Mouse (Mus musculus): ENCODE results near the gene Lmo4. TPM values are rescaled to one million over a fixed set of nuclear protein-coding genes. Genes with fewer than 3 reads are reported as not detected.

Gene Lmo4
- polyA plus RNA-seq (2016; fragmentation: Nextera tagmentation; extraction: Ambion mirVana) = 41.1 and 46.5 TPM in 2 replicates

- WGBS = under 1% methylated on average over 75 of the region's 76 CpGs
- H3K27ac ChIP-seq = peak within 1 kb of the TSS; percentile 99
- H3K9me3 ChIP-seq = no peaks in the 10 kb centered on the region
- DNase-seq (ENCODE audit: low spot score) = peak; percentile 82
- peaks cover 19% of the 10 kb centered on the region; the same call in 1 of the 2 replicates for H3K36me3 ChIP-seq
- H3K4me1 ChIP-seq (replicated peaks) = peaks cover 34% of the 10 kb centered on the region
- H3K4me3 ChIP-seq = peak within 1 kb of the TSS; percentile 89
- H3K27me3 ChIP-seq (ENCODE audit: insufficient read depth, poor library complexity, severe bottlenecking) = peaks cover 13% of the 10 kb centered on the region
Measured at GRCm38 (mm10) chr3:144204413-144205311, at the start of gene Lmo4. Lmo4 (minus strand) TSS chr3:144205220.

GRCm38 (mm10) chr3:144254281-144254680 lies 49.3 kb upstream of the Lmo4 start:
- no peaks in the 10 kb centered on the region for H3K9me3 ChIP-seq
- H3K4me3 ChIP-seq = no peak overlapping the region
- H3K27me3 ChIP-seq (ENCODE audit: insufficient read depth, poor library complexity, severe bottlenecking) = no peaks in the 10 kb centered on the region
- no peak overlapping the region for H3K27ac ChIP-seq
- DNase-seq (ENCODE audit: low spot score) = no peak
- H3K36me3 ChIP-seq = no peaks in the 10 kb centered on the region
- WGBS = 88% methylated on average over 5 of the region's 5 CpGs
- H3K4me1 ChIP-seq (replicated peaks) = peaks cover 11% of the 10 kb centered on the region

GRCm38 (mm10) chr3:144253018-144253417 lies 48.0 kb upstream of the Lmo4 start:
- no peak for DNase-seq (ENCODE audit: low spot score)
- no peak overlapping the region for H3K4me3 ChIP-seq
- no peaks in the 10 kb centered on the region for H3K9me3 ChIP-seq
- H3K4me1 ChIP-seq (replicated peaks) = peaks cover 7% of the 10 kb centered on the region
- no peak overlapping the region for H3K27ac ChIP-seq
- WGBS = 79% methylated on average over 6 of the region's 6 CpGs
- H3K36me3 ChIP-seq = no peaks in the 10 kb centered on the region
- no peaks in the 10 kb centered on the region for H3K27me3 ChIP-seq (ENCODE audit: insufficient read depth, poor library complexity, severe bottlenecking)

GRCm38 (mm10) chr3:144252109-144252508 lies 47.1 kb upstream of the Lmo4 start:
- no peak for DNase-seq (ENCODE audit: low spot score)
- 88% methylated on average over 4 of the region's 4 CpGs for WGBS
- no peaks in the 10 kb centered on the region for H3K4me1 ChIP-seq (replicated peaks)

GRCm38 (mm10) chr3:144242025-144242673 lies 37.1 kb upstream of the Lmo4 start:
- Histone ChIP-seq H3K27ac (no peak overlapping the region), H3K9me3 (no peaks in the 10 kb centered on the region), H3K27me3 (ENCODE audit: insufficient read depth, poor library complexity, severe bottlenecking) (0 out of 2 replicates have a peak, but pooled peaks cover 3% of the 10 kb centered on the region), H3K4me1 (replicated peaks) (no peaks in the 10 kb centered on the region), H3K4me3 (no peak overlapping the region), H3K36me3 (no peaks in the 10 kb centered on the region)
- peak; percentile 70 for DNase-seq (ENCODE audit: low spot score)
- 26% methylated on average over 15 of the region's 15 CpGs for WGBS

More at GRCm38 (mm10) chr3:144252109-144252508, 47.1 kb upstream of the Lmo4 start:
- Histone ChIP-seq H3K27me3 (ENCODE audit: insufficient read depth, poor library complexity, severe bottlenecking) (no peaks in the 10 kb centered on the region), H3K27ac (no peak overlapping the region), H3K36me3 (no peaks in the 10 kb centered on the region), H3K4me3 (no peak overlapping the region), H3K9me3 (no peaks in the 10 kb centered on the region)

- no peak overlapping the region for H3K27ac ChIP-seq
- 0 out of 2 replicates have a peak, but pooled peaks cover 3% of the 10 kb centered on the region for H3K27me3 ChIP-seq (ENCODE audit: insufficient read depth, poor library complexity, severe bottlenecking)
- H3K4me1 ChIP-seq (replicated peaks) = no peaks in the 10 kb centered on the region
- no peak overlapping the region for H3K4me3 ChIP-seq
- 89% methylated on average over 3 of the region's 3 CpGs for WGBS
- no peak for DNase-seq (ENCODE audit: low spot score)
- no peaks in the 10 kb centered on the region for H3K9me3 ChIP-seq
- no peaks in the 10 kb centered on the region for H3K36me3 ChIP-seq
Measured at GRCm38 (mm10) chr3:144241161-144241560, 36.1 kb upstream of the Lmo4 start.

- no peaks in the 10 kb centered on the region for H3K9me3 ChIP-seq
- 95% methylated on average over 11 of the region's 11 CpGs for WGBS
- peaks cover 4% of the 10 kb centered on the region; the same call in 1 of the 2 replicates for H3K4me1 ChIP-seq (replicated peaks)
- H3K36me3 ChIP-seq = no peaks in the 10 kb centered on the region
- no peak overlapping the region for H3K27ac ChIP-seq
- H3K4me3 ChIP-seq = no peak overlapping the region
- 0 out of 2 replicates have a peak, but pooled peaks cover 3% of the 10 kb centered on the region for H3K27me3 ChIP-seq (ENCODE audit: insufficient read depth, poor library complexity, severe bottlenecking)
- no peak for DNase-seq (ENCODE audit: low spot score)
Measured at GRCm38 (mm10) chr3:144238482-144238881, 33.5 kb upstream of the Lmo4 start.

GRCm38 (mm10) chr3:144232347-144233008 lies 27.5 kb upstream of the Lmo4 start:
- Histone ChIP-seq H3K9me3 (no peaks in the 10 kb centered on the region), H3K4me3 (no peak overlapping the region), H3K4me1 (replicated peaks) (peaks cover 4% of the 10 kb centered on the region; the same call in 1 of the 2 replicates), H3K36me3 (no peaks in the 10 kb centered on the region), H3K27me3 (ENCODE audit: insufficient read depth, poor library complexity, severe bottlenecking) (no peaks in the 10 kb centered on the region), H3K27ac (no peak overlapping the region)
- no peak for DNase-seq (ENCODE audit: low spot score)
- 90% methylated on average over 11 of the region's 11 CpGs for WGBS

- Histone ChIP-seq H3K4me3 (no peak overlapping the region), H3K4me1 (replicated peaks) (peaks cover 4% of the 10 kb centered on the region; the same call in 1 of the 2 replicates), H3K27me3 (ENCODE audit: insufficient read depth, poor library complexity, severe bottlenecking) (no peaks in the 10 kb centered on the region), H3K27ac (no peak overlapping the region), H3K9me3 (no peaks in the 10 kb centered on the region), H3K36me3 (no peaks in the 10 kb centered on the region)
- 86% methylated on average over 6 of the region's 6 CpGs for WGBS
- no peak for DNase-seq (ENCODE audit: low spot score)
Measured at GRCm38 (mm10) chr3:144231931-144232330, 26.9 kb upstream of the Lmo4 start.

- no peak for DNase-seq (ENCODE audit: low spot score)
- Histone ChIP-seq H3K4me1 (replicated peaks) (peaks cover 4% of the 10 kb centered on the region; the same call in 1 of the 2 replicates), H3K36me3 (no peaks in the 10 kb centered on the region), H3K9me3 (no peaks in the 10 kb centered on the region), H3K4me3 (no peak overlapping the region), H3K27ac (no peak overlapping the region), H3K27me3 (ENCODE audit: insufficient read depth, poor library complexity, severe bottlenecking) (no peaks in the 10 kb centered on the region)
- 88% methylated on average over 7 of the region's 7 CpGs for WGBS
Measured at GRCm38 (mm10) chr3:144231419-144231818, 26.4 kb upstream of the Lmo4 start.

- no peaks in the 10 kb centered on the region for H3K9me3 ChIP-seq
- H3K4me1 ChIP-seq (replicated peaks) = peaks cover 9% of the 10 kb centered on the region
- no peaks in the 10 kb centered on the region for H3K36me3 ChIP-seq
- no peak overlapping the region for H3K27ac ChIP-seq
- DNase-seq (ENCODE audit: low spot score) = no peak
- no peaks in the 10 kb centered on the region for H3K27me3 ChIP-seq (ENCODE audit: insufficient read depth, poor library complexity, severe bottlenecking)
- no peak overlapping the region for H3K4me3 ChIP-seq
- 81% methylated on average over 9 of the region's 9 CpGs for WGBS
Measured at GRCm38 (mm10) chr3:144230016-144230415, 25.0 kb upstream of the Lmo4 start.

- DNase-seq (ENCODE audit: low spot score) = no peak
- Histone ChIP-seq H3K4me1 (replicated peaks) (peaks cover 13% of the 10 kb centered on the region), H3K27me3 (ENCODE audit: insufficient read depth, poor library complexity, severe bottlenecking) (no peaks in the 10 kb centered on the region), H3K36me3 (no peaks in the 10 kb centered on the region), H3K9me3 (no peaks in the 10 kb centered on the region), H3K27ac (no peak overlapping the region), H3K4me3 (no peak overlapping the region)
- WGBS = 76% methylated on average over 7 of the region's 7 CpGs
Measured at GRCm38 (mm10) chr3:144229312-144229711, 24.3 kb upstream of the Lmo4 start.

Data from hindbrain, embryonic 10.5 days (tissue).